Mouse (Mus musculus) spleen, postnatal 0 days (tissue): ENCODE results near the gene Hist1h1b. TPM values are rescaled to one million over a fixed set of nuclear protein-coding genes. Genes with fewer than 3 reads are reported as not detected.

ENCODE experiments used
- polyA plus RNA-seq: library from polyadenylated mRNA; unstranded; fragments of >200 nt; fragmentation: Nextera tagmentation; extraction: Ambion mirVana; gene quantifications from 2 replicates; pipeline ENCODE4 v1.2.1, GENCODE M21; 2015

Gene Hist1h1b
- 52.6 and 68.3 TPM in 2 replicates for polyA plus RNA-seq

DNA sequence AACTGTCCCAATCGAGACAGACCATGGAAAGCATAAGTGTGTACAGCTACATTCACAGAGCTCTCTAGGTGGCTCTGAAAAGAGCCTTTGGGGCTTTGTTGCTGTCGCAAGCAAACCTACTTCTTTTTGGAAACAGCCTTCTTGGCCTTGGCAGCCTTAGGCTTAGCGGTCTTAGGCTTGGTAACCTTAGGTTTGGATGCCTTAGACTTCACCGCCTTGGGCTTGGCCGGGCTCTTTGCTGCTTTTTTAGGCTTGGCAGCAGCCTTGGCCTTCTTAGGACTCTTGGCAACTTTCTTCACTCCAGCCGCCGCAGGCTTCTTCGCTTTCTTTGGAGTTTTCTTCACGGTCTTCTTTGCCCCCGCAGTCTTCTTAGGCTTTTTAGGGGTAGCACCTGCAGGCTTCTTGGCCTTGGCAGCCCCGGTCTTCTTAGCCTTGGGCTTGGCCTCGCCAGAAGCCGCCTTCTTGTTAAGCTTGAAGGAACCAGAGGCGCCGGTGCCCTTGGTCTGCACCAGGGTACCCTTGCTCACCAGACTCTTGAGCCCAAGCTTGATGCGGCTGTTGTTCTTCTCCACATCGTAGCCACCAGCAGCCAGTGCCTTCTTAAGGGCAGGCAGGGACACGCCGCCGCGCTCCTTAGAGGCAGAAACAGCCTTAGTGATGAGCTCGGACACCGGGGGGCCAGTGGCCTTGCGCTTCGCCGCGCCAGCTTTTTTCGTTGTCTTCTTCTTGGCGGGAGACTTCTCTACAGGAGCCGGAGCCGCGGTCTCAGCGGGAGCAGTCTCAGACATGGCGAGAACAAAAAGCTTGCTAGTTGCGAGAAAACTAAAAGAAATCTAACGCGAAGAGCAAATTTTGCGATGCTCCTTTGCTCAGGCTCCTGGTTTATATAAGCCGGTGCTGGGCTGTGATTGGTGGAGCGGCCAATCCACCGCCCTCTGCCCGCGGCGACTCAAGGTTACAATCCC, at the start of gene Hist1h1b:
Hist1h1b (minus strand) TSS at position 859 of the 965 bp plus-strand sequence.

DNA sequence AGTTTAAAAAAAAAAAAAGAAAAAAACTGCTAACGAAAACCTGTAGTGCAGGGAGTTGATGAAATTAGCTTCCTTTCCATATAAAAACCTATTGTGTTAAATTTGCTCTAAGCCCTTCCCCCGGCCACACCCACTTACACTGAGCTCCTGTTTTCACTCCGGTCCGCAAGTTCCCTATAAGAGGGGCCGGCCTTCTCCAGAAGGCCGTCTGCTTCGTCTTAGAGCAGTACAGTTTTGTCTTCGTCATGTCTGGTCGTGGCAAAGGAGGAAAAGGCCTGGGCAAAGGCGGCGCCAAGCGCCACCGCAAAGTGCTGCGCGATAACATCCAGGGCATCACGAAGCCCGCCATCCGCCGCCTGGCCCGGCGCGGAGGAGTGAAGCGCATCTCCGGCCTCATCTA, 31.1 kb upstream of the Hist1h1b start, which contains the start of gene Hist1h4m:
Hist1h4m (plus strand) TSS at position 208 of the 400 bp plus-strand sequence.

DNA sequence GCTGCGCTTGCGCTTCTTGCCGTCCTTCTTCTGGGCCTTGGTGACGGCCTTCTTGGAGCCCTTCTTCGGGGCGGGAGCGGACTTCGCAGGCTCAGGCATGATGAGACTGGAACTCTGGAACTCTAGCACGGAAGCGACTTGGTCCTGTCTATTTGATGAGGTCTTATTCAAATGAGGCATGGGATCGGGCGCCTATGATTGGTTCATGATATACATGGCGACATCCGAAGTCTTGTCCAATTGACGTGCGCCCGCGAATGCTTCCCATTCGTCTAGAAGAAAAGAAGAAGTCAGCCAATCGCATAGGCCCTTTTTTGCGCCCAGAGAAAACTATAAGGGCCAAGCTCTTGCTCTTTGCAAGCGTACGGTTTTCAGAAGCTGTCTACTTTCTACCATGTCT, 29.6 kb upstream of the Hist1h1b start, which contains the start of the genes Hist1h2bq and Hist1h2ao:
Hist1h2bq (minus strand) TSS at position 125 of the 400 bp plus-strand sequence.
Hist1h2ao (plus strand) TSS at position 393 of the 400 bp plus-strand sequence.

DNA sequence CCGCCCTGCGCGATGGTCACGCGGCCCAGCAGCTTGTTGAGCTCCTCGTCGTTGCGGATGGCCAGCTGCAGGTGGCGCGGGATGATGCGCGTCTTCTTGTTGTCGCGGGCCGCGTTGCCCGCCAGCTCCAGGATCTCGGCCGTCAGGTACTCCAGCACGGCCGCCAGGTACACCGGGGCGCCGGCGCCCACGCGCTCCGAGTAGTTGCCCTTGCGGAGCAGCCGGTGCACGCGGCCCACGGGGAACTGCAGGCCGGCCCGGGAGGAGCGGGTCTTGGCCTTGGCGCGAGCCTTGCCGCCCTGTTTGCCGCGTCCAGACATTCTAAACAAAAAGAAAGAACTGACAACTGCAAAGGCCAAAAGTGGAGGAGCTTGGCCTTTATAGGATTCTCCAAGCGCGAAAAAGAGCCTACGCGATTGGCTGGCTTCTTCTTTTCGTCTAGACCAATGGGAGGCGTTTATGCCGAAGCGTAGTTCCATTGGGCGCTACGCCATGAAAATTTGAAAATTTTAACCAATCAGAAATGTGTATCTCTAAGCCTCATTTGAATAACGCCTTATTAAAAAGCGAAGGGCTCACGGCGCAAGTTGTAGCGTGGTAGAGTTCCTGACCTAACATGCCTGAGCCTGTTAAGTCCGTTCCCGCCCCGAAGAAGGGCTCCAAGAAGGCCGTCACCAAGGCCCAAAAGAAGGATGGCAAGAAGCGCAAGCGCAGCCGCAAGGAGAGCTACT, 6.6 kb upstream of the Hist1h1b start, which contains the start of the genes Hist1h2an and Hist1h2bp:
Hist1h2an (minus strand) TSS at position 320 of the 731 bp plus-strand sequence.
Hist1h2bp (plus strand) TSS at position 563 of the 731 bp plus-strand sequence.

DNA sequence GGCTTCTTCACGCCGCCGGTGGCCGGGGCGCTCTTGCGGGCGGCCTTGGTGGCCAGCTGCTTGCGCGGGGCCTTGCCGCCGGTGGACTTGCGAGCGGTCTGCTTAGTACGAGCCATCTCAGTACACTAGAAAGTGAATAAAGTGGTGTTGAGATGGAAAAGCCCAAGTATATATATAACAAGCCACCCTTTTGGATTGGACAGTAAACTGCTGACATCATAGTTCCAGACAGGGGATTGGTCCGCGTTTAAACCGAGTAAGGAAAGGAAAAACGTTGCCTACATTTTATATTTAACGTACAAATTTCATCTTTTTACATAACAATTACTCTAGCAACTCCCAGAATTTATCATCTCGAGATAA, 2.8 kb upstream of the Hist1h1b start, which contains the start of gene Hist1h3i:
Hist1h3i (minus strand) TSS at position 116 of the 363 bp plus-strand sequence.

DNA sequence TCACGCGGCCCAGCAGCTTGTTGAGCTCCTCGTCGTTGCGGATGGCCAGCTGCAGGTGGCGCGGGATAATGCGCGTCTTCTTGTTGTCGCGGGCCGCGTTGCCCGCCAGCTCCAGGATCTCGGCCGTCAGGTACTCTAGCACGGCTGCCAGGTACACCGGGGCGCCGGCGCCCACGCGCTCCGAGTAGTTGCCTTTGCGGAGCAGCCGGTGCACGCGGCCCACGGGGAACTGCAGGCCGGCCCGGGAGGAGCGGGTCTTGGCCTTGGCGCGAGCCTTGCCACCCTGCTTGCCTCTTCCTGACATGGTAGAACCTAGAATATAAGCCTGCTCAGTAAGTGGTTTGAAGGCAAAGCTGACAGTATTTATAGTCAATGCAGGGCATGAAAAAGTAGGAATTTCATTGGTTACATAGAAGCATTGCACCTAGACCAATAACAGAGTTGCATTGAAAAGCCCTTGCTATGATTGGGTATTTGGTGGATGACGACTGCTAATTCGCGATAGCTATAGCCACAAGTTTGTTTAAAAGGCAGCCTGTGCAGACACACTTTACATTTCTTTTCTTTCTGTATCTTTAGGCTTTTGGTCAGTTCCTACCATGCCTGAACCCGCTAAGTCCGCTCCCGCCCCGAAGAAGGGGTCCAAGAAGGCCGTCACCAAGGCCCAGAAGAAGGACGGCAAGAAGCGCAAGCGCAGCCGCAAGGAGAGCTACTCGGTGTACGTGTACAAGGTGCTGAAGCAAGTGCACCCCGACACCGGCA, 26.7 kb downstream of the Hist1h1b start, which contains the start of the genes Hist1h2ak and Hist1h2bn:
Hist1h2ak (minus strand) TSS at position 304 of the 762 bp plus-strand sequence.
Hist1h2bn (plus strand) TSS at position 600 of the 762 bp plus-strand sequence.

DNA sequence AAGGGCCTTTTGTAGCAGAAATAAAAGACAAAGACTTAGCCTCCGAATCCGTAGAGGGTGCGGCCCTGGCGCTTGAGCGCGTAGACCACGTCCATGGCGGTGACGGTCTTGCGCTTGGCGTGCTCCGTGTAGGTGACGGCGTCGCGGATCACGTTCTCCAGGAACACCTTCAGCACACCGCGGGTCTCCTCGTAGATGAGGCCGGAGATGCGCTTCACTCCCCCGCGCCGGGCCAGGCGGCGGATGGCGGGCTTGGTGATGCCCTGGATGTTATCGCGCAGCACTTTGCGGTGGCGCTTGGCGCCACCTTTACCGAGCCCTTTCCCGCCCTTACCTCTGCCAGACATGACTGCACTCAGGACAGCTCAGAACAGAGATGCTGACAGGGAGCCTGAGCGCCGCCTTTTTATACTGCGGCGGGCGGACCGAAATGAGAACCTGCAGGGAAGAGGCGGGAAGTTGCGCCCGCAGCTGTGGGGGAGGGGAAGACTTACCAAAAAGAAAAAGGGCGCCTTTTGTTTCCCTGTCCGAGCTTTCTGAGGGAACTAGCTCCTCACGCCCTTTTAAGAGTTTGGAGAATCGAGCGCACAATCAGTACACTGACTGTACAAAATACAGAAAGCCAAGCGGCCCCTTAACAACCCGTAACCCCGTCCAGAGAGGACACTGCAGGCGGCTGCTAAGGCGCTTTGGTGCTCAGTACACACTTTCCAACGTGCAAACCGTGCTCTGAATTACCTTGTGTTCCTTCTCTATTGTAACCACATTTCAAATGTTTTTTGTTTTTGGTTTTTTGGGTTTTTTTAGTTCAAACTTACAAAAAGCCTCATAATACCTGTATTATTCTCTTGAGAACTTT, 30.0 kb downstream of the Hist1h1b start, which contains the start of gene Hist1h4k:
Hist1h4k (minus strand) TSS at position 347 of the 859 bp plus-strand sequence.

DNA sequence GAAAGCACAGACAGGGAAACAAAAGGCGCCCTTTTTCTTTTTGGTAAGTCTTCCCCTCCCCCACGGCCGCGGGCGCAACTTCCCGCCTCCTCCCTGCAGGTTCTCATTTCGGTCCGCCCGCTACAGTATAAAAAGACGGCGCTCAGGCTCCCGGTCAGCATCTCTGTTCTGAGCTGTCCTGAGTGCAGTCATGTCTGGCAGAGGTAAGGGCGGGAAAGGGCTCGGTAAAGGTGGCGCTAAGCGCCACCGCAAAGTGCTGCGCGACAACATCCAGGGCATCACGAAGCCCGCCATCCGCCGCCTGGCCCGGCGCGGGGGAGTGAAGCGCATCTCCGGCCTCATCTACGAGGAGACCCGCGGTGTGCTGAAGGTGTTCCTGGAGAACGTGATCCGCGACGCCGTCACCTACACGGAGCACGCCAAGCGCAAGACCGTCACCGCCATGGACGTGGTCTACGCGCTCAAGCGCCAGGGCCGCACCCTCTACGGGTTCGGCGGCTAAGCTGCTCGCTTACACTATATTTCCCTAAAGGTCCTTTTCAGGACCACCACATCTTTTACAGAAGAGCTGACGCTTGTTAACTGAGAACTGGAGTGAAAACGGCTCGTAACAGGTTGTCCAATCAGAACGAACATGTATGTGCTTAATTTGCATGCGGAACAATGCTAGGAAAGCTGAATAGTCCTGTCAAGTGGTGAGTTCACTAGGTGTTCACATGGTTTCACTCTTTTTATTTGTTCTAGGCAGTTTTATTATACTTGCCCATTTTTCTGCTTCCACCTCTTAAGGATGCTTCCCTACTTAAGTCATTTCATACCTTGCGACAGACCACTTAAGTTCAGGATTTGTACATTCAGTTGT, 45.3 kb downstream of the Hist1h1b start, which contains the start of gene Hist1h4j:
Hist1h4j (plus strand) TSS at position 159 of the 862 bp plus-strand sequence.

Other genes with a start within 250 kb of the Hist1h1b start
- gene Zkscan8, start 249.5 kb downstream of the Hist1h1b start, polyA plus RNA-seq, result 1.9 and 2.4 TPM in 2 replicates
- gene Olfr1366, start 237.8 kb downstream of the Hist1h1b start, polyA plus RNA-seq, result 0.06 TPM in 1 of 2 replicates, not detected in the other
- gene Olfr1535, start 220.7 kb downstream of the Hist1h1b start, polyA plus RNA-seq, result 0.07 TPM in 1 of 2 replicates, not detected in the other
- gene Olfr1364, start 198.9 kb downstream of the Hist1h1b start, polyA plus RNA-seq, result not detected in 2 replicates
- gene Olfr1362, start 166.6 kb downstream of the Hist1h1b start, polyA plus RNA-seq, result not detected in 2 replicates
- not detected in 2 replicates for gene Olfr11, start 138.1 kb downstream of the Hist1h1b start, polyA plus RNA-seq
- not detected in 2 replicates for gene Olfr1361, start 117.2 kb downstream of the Hist1h1b start, polyA plus RNA-seq
- not detected in 2 replicates for gene Olfr1360, start 103.2 kb downstream of the Hist1h1b start, polyA plus RNA-seq
- not detected in 2 replicates for gene Olfr1359, start 82.5 kb downstream of the Hist1h1b start, polyA plus RNA-seq
- 4.7 and 5.7 TPM in 2 replicates for gene Hist1h2bl, start 64.5 kb downstream of the Hist1h1b start, polyA plus RNA-seq
- 57.8 and 92.8 TPM in 2 replicates for gene Hist1h2ai, start 64.2 kb downstream of the Hist1h1b start, polyA plus RNA-seq
- 33.5 and 37.1 TPM in 2 replicates for gene Hist1h3h, start 63.0 kb downstream of the Hist1h1b start, polyA plus RNA-seq
- 7.3 and 10.3 TPM in 2 replicates for gene Hist1h2bm, start 58.6 kb downstream of the Hist1h1b start, polyA plus RNA-seq
- gene Hist1h4j, start 45.6 kb downstream of the Hist1h1b start, polyA plus RNA-seq, result 0.62 and 0.67 TPM in 2 replicates
- gene Hist1h4k, start 30.1 kb downstream of the Hist1h1b start, polyA plus RNA-seq, result 14.9 and 17.9 TPM in 2 replicates
- 201 and 221 TPM in 2 replicates for gene Hist1h2ak, start 26.8 kb downstream of the Hist1h1b start, polyA plus RNA-seq
- gene Hist1h2bn, start 26.5 kb downstream of the Hist1h1b start, polyA plus RNA-seq, result 32.0 and 36.8 TPM in 2 replicates
- gene Hist1h3i, start 2.7 kb upstream of the Hist1h1b start, polyA plus RNA-seq, result 233 and 297 TPM in 2 replicates
- 27.1 and 37.7 TPM in 2 replicates for gene Hist1h2an, start 6.6 kb upstream of the Hist1h1b start, polyA plus RNA-seq
- 4.5 and 7.4 TPM in 2 replicates for gene Hist1h2bp, start 6.8 kb upstream of the Hist1h1b start, polyA plus RNA-seq
- 43.0 and 51.7 TPM in 2 replicates for gene Hist1h2bq, start 29.6 kb upstream of the Hist1h1b start, polyA plus RNA-seq
- not detected in 2 replicates for gene Hist1h2ao, start 29.8 kb upstream of the Hist1h1b start, polyA plus RNA-seq
- gene Hist1h4m, start 31.1 kb upstream of the Hist1h1b start, polyA plus RNA-seq, result not detected in 2 replicates
- 24.4 and 26.3 TPM in 2 replicates for gene Hist1h4n, start 51.6 kb upstream of the Hist1h1b start, polyA plus RNA-seq
- gene Hist1h2ap, start 52.9 kb upstream of the Hist1h1b start, polyA plus RNA-seq, result 7,403 and 9,418 TPM in 2 replicates
- gene Hist1h2br, start 53.1 kb upstream of the Hist1h1b start, polyA plus RNA-seq, result 45.1 and 54.8 TPM in 2 replicates
- gene Zfp184, start 164.5 kb upstream of the Hist1h1b start, polyA plus RNA-seq, result 1.5 and 1.9 TPM in 2 replicates
- not detected in 2 replicates for gene Pom121l2, start 200.6 kb upstream of the Hist1h1b start, polyA plus RNA-seq
- 1.4 and 2.5 TPM in 2 replicates for gene Prss16, start 229.1 kb upstream of the Hist1h1b start, polyA plus RNA-seq